In genomic region chr9:107919441-107919840, GRCm38 (mm10) we compare ENCODE assay signal across 25 mouse cellular contexts. TPM values are rescaled to one million over a fixed set of nuclear protein-coding genes. Genes with fewer than 3 reads are reported as not detected.
"Had no signal": no experiment of that assay in that cellular context is flagged by ENCODE, and none has a peak within 500 bp of the region (broad histone marks: within the 10 kb centered on the region; RNA-seq: fewer than 3 reads in every experiment).

No protein-coding gene starts in this region.

- H3K4me3 ChIP-seq: neural tube, embryonic 12.5 days; neural tube, embryonic 13.5 days; neural tube, embryonic 15.5 days; stomach, embryonic 15.5 days had no signal

- H3K9me3 ChIP-seq: neural tube, embryonic 12.5 days; neural tube, embryonic 13.5 days; neural tube, embryonic 15.5 days; stomach, embryonic 15.5 days had no signal

- DNase-seq: right cerebral cortex, adult 18-20 months; right cerebral cortex, postnatal 14 days; right cerebral cortex, postnatal 25 days; right cerebral cortex, postnatal 4 days; spleen, adult 18-20 months; thymus, adult 18-20 months; thymus, adult 2 months; thymus, postnatal 14 days; thymus, postnatal 25 days; thymus, postnatal 36 days; thymus, postnatal 4 days had no signal

- H3K27ac ChIP-seq: neural tube, embryonic 12.5 days; neural tube, embryonic 13.5 days; neural tube, embryonic 15.5 days; stomach, embryonic 15.5 days; stomach, postnatal 0 days had no signal

- H3K4me1 ChIP-seq: stomach, embryonic 15.5 days had no signal

- H3K4me2 ChIP-seq: neural tube, embryonic 12.5 days; neural tube, embryonic 13.5 days; neural tube, embryonic 15.5 days; stomach, embryonic 15.5 days had no signal

- H3K9ac ChIP-seq: neural tube, embryonic 12.5 days; neural tube, embryonic 13.5 days; neural tube, embryonic 15.5 days; stomach, embryonic 15.5 days had no signal

- H3K27me3 ChIP-seq: neural tube, embryonic 12.5 days; neural tube, embryonic 13.5 days; neural tube, embryonic 15.5 days; stomach, embryonic 15.5 days had no signal

- H3K36me3 ChIP-seq: neural tube, embryonic 12.5 days; neural tube, embryonic 13.5 days; neural tube, embryonic 15.5 days had no signal

RNA-seq across cellular contexts. Expression of gene Actl11, which starts 8.8 kb away (rescaled TPM):
- total RNA-seq: neutrophil, adult 5-6 weeks had no signal
- polyA plus RNA-seq: neural tube, embryonic 11.5 days; neural tube, embryonic 12.5 days; neural tube, embryonic 13.5 days; neural tube, embryonic 14.5 days; neural tube, embryonic 15.5 days; small intestine, adult 2 months; spleen, adult 2 months; stomach, embryonic 14.5 days; stomach, embryonic 15.5 days; stomach, embryonic 16.5 days; stomach, postnatal 0 days; thymus, postnatal 0 days; urinary bladder, adult 2 months had no signal

RNA-seq across cellular contexts. Expression of gene Camkv, which starts 16.0 kb away (rescaled TPM):
- total RNA-seq: neutrophil, adult 5-6 weeks had no signal
